Mouse (Mus musculus) brain, embryonic 14.5 days (tissue): ENCODE measurements at regions not wholly inside any gene's neighbourhood (a gene's known extent, or its start where the extent isn't known, plus 50 kb on each side); places are given as distances from the start of the nearest gene placed in this dataset.
"Not testable (repeated sequence)": the region's sequence is repeated elsewhere in the genome, so short reads cannot be mapped to it uniquely, and the experiment has no call there.

Source experiments
- DNase-seq: peaks from one replicate; pipeline ENCODE4 v3.0.0-alpha.2; 2011; ENCODE audit warnings: low read depth
- CTCF ChIP-seq: fragments of 200-500 bp; IDR thresholded peaks from 2 replicates; pipeline ENCODE4 v1.5.1; 2012; ENCODE audit warnings: inconsistent platforms, mild to moderate bottlenecking, moderate library complexity, borderline replicate concordance; ENCODE audit not compliant: insufficient read depth, insufficient read length; ENCODE audit errors: extremely low read depth
- POLR2A ChIP-seq: fragments of 200-500 bp; IDR thresholded peaks from 2 replicates; pipeline ENCODE4 v1.6.1; 2012; ENCODE audit warnings: mild to moderate bottlenecking, inconsistent platforms, borderline replicate concordance; ENCODE audit not compliant: poor library complexity, insufficient read depth, insufficient read length, severe bottlenecking; ENCODE audit errors: extremely low read depth

DNA sequence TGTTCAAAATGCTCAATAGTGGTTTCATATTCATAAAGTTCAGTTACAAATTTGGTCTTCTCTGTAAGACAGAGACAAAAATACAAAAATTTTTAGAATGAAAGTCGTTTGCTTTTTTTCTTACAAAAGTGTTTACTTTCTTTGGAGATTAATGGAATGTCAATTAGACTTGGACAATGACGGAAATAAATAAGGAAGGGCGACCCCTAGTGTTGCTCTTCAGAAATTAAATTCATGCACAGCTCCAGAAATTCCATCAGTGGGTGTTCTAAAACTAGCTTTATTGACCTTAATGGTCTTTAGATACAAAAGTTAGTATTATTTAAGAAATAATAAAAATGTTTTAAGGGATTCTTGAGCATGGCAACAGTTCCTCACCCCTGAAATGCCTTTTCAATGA is 141.8 kb upstream of the Lama2 start:
- peak; percentile 77 for DNase-seq
- TF ChIP-seq CTCF (no peak), POLR2A (no peak)

DNA sequence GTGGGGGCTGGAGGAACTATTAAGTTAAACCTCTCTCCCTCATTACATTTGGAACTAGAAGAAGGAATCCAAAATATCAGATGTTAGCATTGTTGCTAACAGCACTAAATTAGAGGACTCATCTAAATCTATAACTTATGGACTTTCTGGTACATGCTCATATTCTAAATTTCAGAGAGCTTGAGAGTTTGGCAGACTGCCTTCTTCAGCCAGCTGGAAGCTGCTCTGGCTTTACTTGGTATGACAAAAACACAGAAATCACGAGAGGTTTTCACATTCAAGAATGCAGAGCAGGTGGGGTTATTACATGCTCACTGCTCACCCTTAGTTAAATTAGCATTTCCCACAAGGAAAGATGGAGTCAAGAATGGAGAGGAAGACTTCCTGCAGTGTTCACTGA is 182.8 kb upstream of the Lama2 start:
- TF ChIP-seq POLR2A (no peak), CTCF (no peak)
- peak; percentile 43 for DNase-seq

DNA sequence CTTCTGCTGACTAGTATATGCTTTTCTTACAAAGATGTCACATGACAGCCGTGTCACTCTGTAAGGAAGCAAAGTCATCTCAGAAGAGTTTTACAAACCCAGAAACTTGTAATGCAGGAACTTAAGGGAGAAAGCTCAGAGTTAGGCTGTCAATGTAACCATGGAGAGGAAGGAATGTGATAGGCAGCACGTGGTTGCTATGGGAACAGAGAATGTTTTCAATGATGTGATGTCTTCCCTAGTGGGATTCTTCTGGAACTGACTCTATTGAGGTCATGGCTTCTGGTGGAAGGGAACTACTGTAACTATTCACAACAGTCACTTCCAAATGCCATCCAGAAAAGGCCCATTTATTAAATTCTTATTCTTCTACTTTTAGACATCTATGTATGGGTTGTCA is 190.0 kb upstream of the Lama2 start:
- no peak for TF ChIP-seq CTCF
- no peak for TF ChIP-seq POLR2A
- peak; percentile 40 for DNase-seq

DNA sequence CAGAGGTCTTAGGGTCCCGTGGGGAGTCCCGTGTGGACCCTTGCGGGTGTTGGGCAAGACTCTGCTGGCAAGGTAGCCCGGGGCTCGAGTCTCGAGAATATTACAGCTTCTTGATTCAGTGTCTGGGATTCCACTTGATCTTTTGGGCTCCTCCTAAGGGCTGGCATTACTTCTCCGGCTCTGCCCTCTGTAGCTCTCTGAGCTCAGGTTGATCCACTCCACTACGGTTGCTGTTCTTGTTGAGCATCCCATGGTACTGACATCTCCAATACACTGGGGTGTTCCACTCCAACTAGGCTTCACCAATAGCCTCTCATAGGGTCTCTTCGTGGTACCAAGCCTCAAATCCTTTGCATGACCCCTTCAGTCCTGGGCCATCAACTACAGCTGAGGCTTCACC is 206.1 kb upstream of the Lama2 start:
- DNase-seq: not testable (repeated sequence)

DNA sequence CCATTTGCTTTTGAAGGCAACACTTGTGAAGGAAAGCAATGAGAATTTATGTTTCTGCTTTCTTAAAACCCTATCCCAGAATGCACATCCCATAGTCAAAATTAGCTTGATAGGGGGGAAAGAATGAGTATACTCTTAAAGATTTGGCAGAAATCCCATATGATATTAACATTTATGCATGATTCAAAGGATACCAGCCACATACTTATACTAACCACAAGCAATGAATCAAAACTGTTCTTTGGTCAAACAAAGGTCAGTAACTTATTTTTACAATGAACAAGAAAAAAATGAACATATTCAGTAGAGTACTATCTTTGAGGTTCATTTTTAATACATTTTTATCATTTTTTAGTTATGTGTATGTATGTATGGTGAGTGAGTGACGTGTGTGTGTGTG is 208.8 kb upstream of the Lama2 start:
- TF ChIP-seq CTCF (no peak), POLR2A (no peak)
- DNase-seq: no peak

DNA sequence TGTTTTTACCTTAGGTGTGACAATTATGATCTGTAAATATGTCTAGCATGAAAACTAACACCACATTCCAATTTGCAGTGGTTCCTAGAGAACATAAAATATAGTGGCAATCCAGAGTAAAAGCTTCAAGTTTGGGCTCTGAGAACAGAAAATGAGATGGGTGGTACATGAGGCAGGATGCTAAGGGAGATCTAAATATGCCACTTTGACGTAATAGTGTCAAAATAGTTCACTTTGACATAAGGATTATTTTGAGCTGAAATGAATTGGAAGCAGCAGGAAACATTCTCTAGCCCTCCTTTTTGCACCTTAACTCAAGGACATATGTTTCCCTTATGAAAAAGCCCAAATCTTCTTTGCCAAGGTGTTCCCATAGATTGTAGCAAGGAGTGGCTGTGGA is 219.1 kb upstream of the Lama2 start:
- TF ChIP-seq CTCF: no peak
- no peak for TF ChIP-seq POLR2A
- no peak for DNase-seq

DNA sequence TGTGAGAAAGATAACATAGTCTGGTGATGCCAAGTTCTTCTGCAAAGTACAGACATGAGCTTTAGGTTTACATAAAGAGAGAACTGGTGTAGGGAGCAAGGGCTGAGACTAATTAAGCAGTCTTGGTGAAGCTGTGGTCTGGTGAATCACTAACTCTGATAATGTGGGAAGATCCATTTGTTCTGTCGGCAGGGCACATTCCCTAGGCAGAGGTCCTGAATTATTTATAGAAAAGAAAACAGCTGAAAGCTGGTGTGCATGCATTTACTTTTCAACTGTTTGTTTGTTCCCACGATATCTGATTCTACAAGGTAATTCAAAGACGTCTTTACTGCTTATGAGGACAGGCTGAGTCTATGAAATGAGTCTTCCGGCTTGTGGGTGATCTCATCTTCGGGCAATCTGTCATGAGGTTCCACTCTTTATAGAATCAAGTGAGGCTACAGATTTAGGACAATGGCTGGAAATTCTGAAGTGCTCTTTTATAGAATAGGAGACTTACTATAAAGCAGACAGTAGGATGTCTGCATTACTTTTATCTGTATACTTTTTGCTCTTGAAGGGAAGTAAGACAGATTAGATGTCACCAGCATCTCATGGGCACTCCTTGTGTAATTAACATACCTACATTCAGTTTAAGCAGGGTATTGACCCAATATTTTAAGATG is 221.6 kb upstream of the Lama2 start:
- no peak for DNase-seq
- TF ChIP-seq CTCF (no peak), POLR2A (no peak)

DNA sequence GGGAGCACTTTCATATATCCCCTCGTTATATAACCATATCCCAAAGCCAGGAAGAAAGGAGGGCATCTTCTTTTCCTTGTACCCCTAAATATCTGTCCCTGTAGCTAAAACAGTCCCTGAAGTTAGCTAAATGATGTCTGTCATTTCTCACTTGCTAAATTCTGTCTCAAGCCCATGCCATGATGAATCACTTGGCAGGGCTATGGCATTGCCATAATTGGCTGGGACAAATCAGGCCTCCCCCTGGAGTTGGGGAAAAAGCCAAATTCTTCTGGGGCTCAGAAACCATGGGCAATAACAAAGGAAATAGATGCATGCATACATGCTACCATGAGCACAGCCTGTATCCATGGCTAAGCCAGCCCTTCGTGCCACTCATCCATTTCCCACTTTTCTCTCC is 223.5 kb upstream of the Lama2 start:
- peak; percentile 33 for DNase-seq
- no peak for TF ChIP-seq CTCF
- TF ChIP-seq POLR2A: no peak

DNA sequence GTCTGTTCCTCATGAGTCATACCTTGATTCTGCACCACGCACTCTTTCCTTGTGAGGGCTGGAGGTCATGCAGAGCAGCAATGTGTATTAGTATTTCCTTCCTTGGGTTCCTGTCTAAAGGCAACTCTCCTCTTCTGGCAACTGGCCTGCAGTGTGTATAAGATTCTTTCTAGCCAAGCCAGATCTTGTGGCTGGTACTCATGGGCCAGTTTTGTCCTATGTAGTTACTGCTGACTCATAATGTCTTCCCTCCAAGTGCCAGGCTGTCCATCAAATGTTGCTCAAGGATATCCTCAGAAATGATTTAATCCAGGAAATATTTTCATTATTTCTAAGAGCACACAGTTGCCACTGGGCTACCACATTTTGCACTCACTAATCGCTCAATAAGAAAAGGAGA is 211.0 kb upstream of the Ptprk start:
- DNase-seq: no peak
- no peak for TF ChIP-seq POLR2A

DNA sequence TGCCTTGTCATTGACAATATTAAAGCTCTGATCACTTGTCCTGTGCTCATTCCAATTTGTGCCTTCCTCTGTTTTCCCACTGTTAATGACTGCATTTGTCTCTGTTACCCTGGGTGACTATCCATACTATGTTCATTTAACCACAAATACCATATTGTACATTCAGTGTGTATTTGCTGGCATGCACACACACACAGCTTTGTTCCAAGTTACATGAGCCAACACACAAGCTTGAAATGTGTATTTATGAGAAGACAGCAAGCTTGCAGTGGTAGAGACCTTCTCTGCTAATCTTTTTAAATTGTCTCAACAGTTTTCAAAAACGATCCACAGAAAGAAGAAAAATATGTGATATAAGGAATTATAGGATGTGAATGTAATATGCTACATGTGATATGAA is 193.8 kb upstream of the Ptprk start:
- TF ChIP-seq POLR2A (no peak), CTCF (no peak)
- DNase-seq: no peak

DNA sequence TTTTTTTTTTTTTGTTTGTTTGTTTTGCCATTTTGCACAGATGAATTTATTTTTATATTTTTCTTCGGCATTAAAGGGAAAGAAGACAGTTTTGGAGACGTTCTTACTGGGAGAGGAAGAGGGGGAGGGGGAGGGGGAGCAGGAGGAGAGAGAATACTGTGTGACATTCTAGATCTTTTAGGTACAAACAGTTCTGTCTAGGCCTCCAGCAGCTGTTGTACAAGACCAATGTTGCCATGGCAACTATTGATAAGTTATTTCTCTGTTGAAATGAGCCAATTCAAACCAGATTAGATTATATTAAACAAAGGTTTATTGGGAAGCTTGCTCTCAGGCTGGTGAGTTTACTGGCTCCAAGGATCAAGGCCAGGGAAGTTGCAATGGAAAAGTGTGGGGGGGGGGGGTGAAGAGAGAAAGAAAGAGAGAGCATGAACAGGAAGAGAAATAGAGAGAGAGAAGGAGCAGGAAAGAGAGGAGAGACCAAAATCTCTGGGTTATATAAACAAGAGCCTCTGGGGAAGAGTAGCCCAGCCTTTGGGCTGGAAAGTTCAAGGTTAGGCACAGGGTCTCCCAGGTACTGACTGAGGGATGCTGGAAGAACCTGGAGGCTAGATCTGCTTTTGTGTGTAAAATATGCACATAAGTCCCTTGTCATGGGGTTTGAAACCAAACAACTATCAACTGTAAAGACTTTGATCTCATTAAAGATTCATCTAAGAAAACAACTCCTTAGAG is 182.7 kb upstream of the Ptprk start:
- peak; percentile 38 for DNase-seq
- TF ChIP-seq POLR2A: no peak

DNA sequence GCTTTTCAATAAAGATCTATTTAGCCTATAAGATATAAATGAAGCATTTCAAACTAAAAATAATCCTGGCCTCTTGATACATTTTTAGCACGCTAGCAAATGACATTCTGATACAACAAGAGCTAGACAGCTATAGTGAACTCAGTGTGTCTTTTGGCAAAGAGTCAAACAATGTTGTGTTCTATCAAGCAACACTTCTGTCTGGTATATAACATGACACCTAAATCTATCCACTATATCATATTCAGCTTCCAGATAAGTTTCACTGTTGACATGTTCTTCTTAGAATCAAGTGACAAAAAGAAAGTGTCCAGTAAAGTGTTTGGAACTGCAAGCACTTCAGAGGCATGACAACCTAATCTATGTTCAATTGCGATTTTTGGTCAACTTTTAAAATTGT is 158.2 kb upstream of the Ptprk start:
- DNase-seq: no peak
- no peak for TF ChIP-seq CTCF
- no peak for TF ChIP-seq POLR2A
